Mouse (Mus musculus): ENCODE measurements at regions not wholly inside any gene's neighbourhood (a gene's known extent, or its start where the extent isn't known, plus 50 kb on each side); places are given as distances from the start of the nearest gene placed in this dataset.

DNA sequence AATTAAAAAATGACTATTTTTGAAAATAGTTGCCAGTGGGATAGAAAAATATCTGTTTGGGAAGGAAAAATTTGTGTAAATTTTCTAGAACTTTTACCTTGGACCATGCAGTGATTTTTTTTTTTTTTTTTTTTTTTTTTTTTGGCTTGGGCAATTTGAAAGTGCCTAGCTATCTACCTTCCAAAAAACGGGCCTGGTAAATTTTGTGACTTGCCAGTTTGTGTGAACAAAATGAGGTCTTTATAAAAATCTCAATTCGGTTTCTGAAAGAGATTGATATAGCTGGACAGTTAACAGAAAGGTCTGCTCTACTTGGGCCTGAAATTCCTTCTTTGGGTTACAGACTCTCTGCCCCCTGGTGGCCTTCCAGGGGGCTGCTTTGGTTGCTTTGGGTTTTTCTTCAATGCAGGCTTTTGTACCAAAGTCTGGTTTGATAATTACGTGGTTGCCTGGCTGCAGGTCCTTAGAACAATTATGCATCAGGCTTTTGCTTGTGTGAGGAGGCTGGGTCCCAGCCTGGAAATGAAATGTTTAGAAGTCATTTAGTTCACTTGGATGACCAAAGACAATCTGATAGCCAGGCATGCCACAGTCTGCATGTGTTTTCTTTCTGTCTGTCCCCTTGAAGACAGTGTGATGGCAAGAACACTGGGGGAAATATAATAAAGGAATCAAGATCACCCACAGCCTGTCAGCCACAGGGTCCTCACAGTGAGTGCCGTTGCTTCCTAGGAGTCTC is 75.6 kb upstream of the Jazf1 start:
- DNase-seq (ENCODE audit: low spot score in 2 of 2), result peak; percentile 34 to 54

GRCm38 (mm10) chr6:53134410-53134809 is 66.0 kb upstream of the Jazf1 start:
- no peak for DNase-seq (ENCODE audit: low spot score in 2 of 2)

- no peak for DNase-seq (ENCODE audit: low spot score in 2 of 2)
Observed at GRCm38 (mm10) chr6:53130717-53131330, 62.4 kb upstream of the Jazf1 start.

- DNase-seq (ENCODE audit: low spot score in 2 of 2), result no peak
Observed at GRCm38 (mm10) chr6:53126776-53127175, 58.3 kb upstream of the Jazf1 start.

DNA sequence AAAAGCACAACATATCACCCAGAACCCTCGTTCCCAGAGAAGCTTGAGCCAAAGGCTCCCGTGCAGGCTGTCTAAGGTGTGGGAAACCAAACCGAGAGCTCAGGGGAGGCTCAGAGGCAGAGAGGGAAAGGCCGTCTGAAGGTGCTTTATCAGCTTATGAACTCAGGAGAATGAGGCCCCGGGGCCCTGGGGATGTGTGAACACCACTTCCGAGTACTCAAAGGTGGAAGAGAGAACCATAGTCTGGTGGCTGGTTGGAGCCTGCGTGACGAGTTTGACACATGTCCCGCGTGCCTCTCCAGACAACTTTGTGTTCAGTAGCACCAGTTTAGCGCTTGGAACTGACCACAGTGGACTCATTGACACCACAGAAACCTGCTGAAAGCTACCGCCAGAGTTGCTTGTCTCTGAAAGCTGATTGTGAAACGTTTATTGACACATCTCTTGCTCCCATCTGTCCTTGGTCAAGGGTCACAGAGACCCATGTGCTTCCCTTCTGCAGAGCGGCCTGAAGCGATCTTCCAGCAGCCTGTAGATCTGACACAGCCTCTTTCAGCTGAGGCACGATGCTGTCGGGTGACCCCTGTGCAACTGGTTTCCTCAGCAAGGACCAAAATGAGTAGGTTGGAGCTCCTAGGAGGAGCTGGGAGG is 56.5 kb upstream of the Jazf1 start:
- no peak for DNase-seq (ENCODE audit: low spot score in 2 of 2)

- DNase-seq (ENCODE audit: low spot score in 2 of 2), result no peak
Observed at GRCm38 (mm10) chr6:53120385-53120784, 52.0 kb upstream of the Jazf1 start.

All from right cerebral cortex, adult 2 months (tissue).